22 mouse cellular contexts compared by ENCODE assay signal in genomic region chr3:15098206-15098817, GRCm38 (mm10).
DNase-seq lines count a peak whose midpoint lies in the region; ATAC-seq and TF ChIP-seq lines count a peak whose summit lies in the region.
"Had no signal": no experiment of that assay in that cellular context is flagged by ENCODE, and none has a peak within 500 bp of the region (broad histone marks: within the 10 kb centered on the region; RNA-seq: fewer than 3 reads in every experiment).

No protein-coding gene starts in this region.

- no peak for TF ChIP-seq CTCF in intestine, postnatal 0 days (IDR thresholded peaks at IDR 0.05; ENCODE audit: low read depth)

- H3K9ac ChIP-seq in intestine, embryonic 15.5 days = no peak overlapping the region
- H3K9ac ChIP-seq in intestine, postnatal 0 days (ENCODE audit: low read depth, low read length) = no peak overlapping the region
- H3K9ac ChIP-seq in stomach, embryonic 16.5 days (ENCODE audit: low read length) = no peak overlapping the region
- H3K9ac ChIP-seq: embryonic facial prominence, embryonic 15.5 days; limb, embryonic 15.5 days; liver, embryonic 15.5 days; neural tube, embryonic 12.5 days had no signal

- peak; percentile 63 for ATAC-seq in intestine, embryonic 15.5 days
- no peak for ATAC-seq in intestine, postnatal 0 days
- ATAC-seq in stomach, embryonic 16.5 days (ENCODE audit: insufficient read depth, low FRiP score) = peak; percentile 44; the same call in 1 of the 2 replicates
- ATAC-seq: forebrain, embryonic 16.5 days had no signal

- no peaks in the 10 kb centered on the region for H3K9me3 ChIP-seq in intestine, embryonic 15.5 days
- H3K9me3 ChIP-seq in intestine, postnatal 0 days (ENCODE audit: control insufficient read depth) = no peaks in the 10 kb centered on the region
- H3K9me3 ChIP-seq in stomach, embryonic 16.5 days (replicated peaks; ENCODE audit: control insufficient read depth, low read length) = no peaks in the 10 kb centered on the region
- H3K9me3 ChIP-seq: embryonic facial prominence, embryonic 15.5 days; heart, embryonic 10.5 days; limb, embryonic 15.5 days; liver, embryonic 15.5 days; megakaryocyte, embryonic 14.5 days; neural tube, embryonic 12.5 days had no signal

- H3K27me3 ChIP-seq in intestine, embryonic 15.5 days (replicated peaks) = no peaks in the 10 kb centered on the region
- H3K27me3 ChIP-seq in intestine, postnatal 0 days (replicated peaks; ENCODE audit: control insufficient read depth, insufficient read depth, low read length) = no peaks in the 10 kb centered on the region
- H3K27me3 ChIP-seq in stomach, embryonic 16.5 days (ENCODE audit: control insufficient read depth, insufficient read depth, low read length) = no peaks in the 10 kb centered on the region
- H3K27me3 ChIP-seq: embryonic facial prominence, embryonic 15.5 days; limb, embryonic 15.5 days; liver, embryonic 15.5 days; megakaryocyte, embryonic 14.5 days; neural tube, embryonic 12.5 days had no signal

- H3K4me2 ChIP-seq in intestine, embryonic 15.5 days (replicated peaks) = no peak overlapping the region
- no peak overlapping the region for H3K4me2 ChIP-seq in intestine, postnatal 0 days (replicated peaks; ENCODE audit: low read depth)
- no peak overlapping the region for H3K4me2 ChIP-seq in stomach, embryonic 16.5 days (ENCODE audit: low read depth, low read length)
- H3K4me2 ChIP-seq: embryonic facial prominence, embryonic 15.5 days; limb, embryonic 15.5 days; liver, embryonic 15.5 days; neural tube, embryonic 12.5 days had no signal

- no peak overlapping the region for H3K27ac ChIP-seq in intestine, embryonic 15.5 days
- H3K27ac ChIP-seq in intestine, postnatal 0 days (ENCODE audit: low read depth, low read length) = no peak overlapping the region
- no peak overlapping the region for H3K27ac ChIP-seq in stomach, embryonic 16.5 days (ENCODE audit: low read length)
- H3K27ac ChIP-seq: embryonic facial prominence, embryonic 15.5 days; heart, embryonic 10.5 days; limb, embryonic 15.5 days; liver, embryonic 15.5 days; neural tube, embryonic 12.5 days had no signal

- H3K36me3 ChIP-seq in intestine, embryonic 15.5 days = no peaks in the 10 kb centered on the region
- no peaks in the 10 kb centered on the region for H3K36me3 ChIP-seq in intestine, postnatal 0 days (ENCODE audit: control insufficient read depth, insufficient read depth)
- no peaks in the 10 kb centered on the region for H3K36me3 ChIP-seq in stomach, embryonic 16.5 days (ENCODE audit: control insufficient read depth, insufficient read depth, low read length)
- H3K36me3 ChIP-seq: embryonic facial prominence, embryonic 15.5 days; heart, embryonic 10.5 days; limb, embryonic 15.5 days; liver, embryonic 15.5 days; neural tube, embryonic 12.5 days had no signal

- no peaks in the 10 kb centered on the region for H3K4me1 ChIP-seq in intestine, embryonic 15.5 days (replicated peaks)
- H3K4me1 ChIP-seq in intestine, postnatal 0 days (replicated peaks; ENCODE audit: control insufficient read depth, insufficient read depth, low read length) = no peaks in the 10 kb centered on the region
- H3K4me1 ChIP-seq in stomach, embryonic 16.5 days (ENCODE audit: control insufficient read depth, insufficient read depth, low read length) = no peaks in the 10 kb centered on the region
- H3K4me1 ChIP-seq: embryonic facial prominence, embryonic 15.5 days; heart, embryonic 10.5 days; limb, embryonic 15.5 days; liver, embryonic 15.5 days; neural tube, embryonic 12.5 days had no signal

- WGBS in intestine, embryonic 15.5 days = 54% methylated on average over 6 of the region's 6 CpGs
- 45% methylated on average over 6 of the region's 6 CpGs for WGBS in intestine, postnatal 0 days
- WGBS in stomach, embryonic 16.5 days = 46% methylated on average over 6 of the region's 6 CpGs

- peak; percentile 55 for DNase-seq in lung, postnatal 36 days
- DNase-seq in lung, postnatal 14 days = no peak
- DNase-seq in lung, postnatal 4 days = peak; percentile 19 to 29
- DNase-seq in spleen, postnatal 10 days (ENCODE audit: low spot score in 2 of 2) = no peak
- DNase-seq in cerebellum, adult 11 months = no peak
- DNase-seq: adrenal gland, postnatal 36 days; cerebellum, adult 18-20 months; cerebellum, postnatal 25 days; heart, postnatal 10 days; kidney, postnatal 36 days; layer of hippocampus, adult 9-11 months; right cerebral cortex, postnatal 25 days had no signal

- H3K4me3 ChIP-seq in intestine, embryonic 15.5 days (replicated peaks) = no peak overlapping the region
- H3K4me3 ChIP-seq in intestine, postnatal 0 days (ENCODE audit: low read depth, low read length) = no peak overlapping the region
- H3K4me3 ChIP-seq in stomach, embryonic 16.5 days (replicated peaks; ENCODE audit: low read length) = no peak overlapping the region
- H3K4me3 ChIP-seq: embryonic facial prominence, embryonic 15.5 days; heart, embryonic 10.5 days; limb, embryonic 15.5 days; liver, embryonic 15.5 days; megakaryocyte, embryonic 14.5 days; neural tube, embryonic 12.5 days had no signal

Comparison
In these comparisons a context has a peak if more than half of its experiments do, and no peak if none do; other contexts are left out.
1. DNase-seq: peak in lung, postnatal 36 days (single experiment) and lung, postnatal 4 days (2 of 2); none in lung, postnatal 14 days (single experiment), spleen, postnatal 10 days (0 of 2) and cerebellum, adult 11 months (single experiment).